Mouse (Mus musculus): ENCODE results near the gene 1700028J19Rik.

- TF ChIP-seq CTCF (IDR thresholded peaks at IDR 0.05; ENCODE audit: low read depth) (no peak), EP300 (IDR thresholded peaks at IDR 0.05; ENCODE audit: low read depth) (no peak)
Measured at GRCm38 (mm10) chr7:44235909-44236308, 10.6 kb downstream of the 1700028J19Rik start, which contains the start of gene Gm36864.
